Mouse (Mus musculus): ENCODE results near the gene Inhba. TPM values are rescaled to one million over a fixed set of nuclear protein-coding genes. Genes with fewer than 3 reads are reported as not detected.

Inhba gene
- total RNA-seq, 2 experiments from 2014 or later, result 0.92 to 1.7 TPM

DNA sequence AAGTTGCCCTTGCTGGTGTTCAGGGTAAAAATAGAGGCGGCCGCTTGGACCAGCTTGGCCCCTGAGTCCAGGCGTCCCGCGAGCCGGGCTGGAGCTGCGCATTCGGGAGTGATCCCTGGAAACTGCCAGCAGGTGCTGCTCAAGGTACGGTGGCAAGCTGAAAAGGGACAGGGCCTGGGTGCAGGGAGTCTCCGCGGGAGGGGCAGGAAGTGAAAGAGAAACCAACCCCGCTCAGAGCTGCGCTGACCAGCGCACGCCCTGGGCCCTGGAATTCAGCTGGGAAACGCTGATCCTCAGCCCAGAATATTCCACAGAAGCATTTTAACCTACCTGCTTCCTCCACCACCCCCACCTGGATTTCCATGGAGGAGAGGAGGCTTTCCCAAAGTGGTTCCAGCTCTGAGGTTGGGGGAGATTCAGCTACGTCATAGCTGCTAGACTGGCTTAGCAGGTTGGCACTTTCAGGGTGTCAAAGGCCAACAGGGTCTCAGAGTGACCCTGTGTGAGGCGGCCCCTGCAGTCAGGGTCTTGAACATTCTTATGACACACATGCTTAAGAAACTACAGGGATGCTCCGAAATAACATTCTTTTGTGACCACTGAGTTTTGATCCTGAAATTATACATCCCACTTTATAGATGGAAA is 714 bp downstream of the Inhba start:
- Histone ChIP-seq H3K27ac (peak overlapping the region; percentile 76), H3K4me3 (peak overlapping the region; percentile 75)
- DNase-seq, result peak; percentile 75
- TF ChIP-seq CTCF (IDR thresholded peaks at IDR 0.05), result peak; percentile 59
- intact Hi-C loops (cut with DNase I), result loop anchor here (10.0 kb wide), 1 partner anchor 752 kb away; no protein-coding TSS in a partner anchor

DNA sequence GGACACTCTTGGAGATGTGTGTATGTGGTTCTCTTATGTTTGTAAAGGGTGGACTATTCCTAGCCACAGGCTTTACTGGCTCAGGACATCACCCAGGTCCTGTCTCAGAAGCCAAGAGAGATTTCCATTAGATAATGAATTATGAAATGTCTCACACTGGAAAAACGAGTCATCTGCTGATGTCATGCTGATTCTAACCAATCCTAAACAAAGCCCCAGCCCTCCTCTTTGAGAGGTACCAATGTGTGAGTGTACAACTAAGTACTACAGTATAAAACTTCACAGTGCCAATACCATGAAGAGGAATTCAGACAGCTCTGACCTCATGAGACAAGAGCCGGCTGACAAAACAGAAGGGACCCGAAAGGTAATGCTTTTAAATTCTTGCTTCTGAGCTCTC is 2.5 kb downstream of the Inhba start:
- no peak for DNase-seq
- TF ChIP-seq CTCF (IDR thresholded peaks at IDR 0.05), result no peak
- intact Hi-C loops (cut with DNase I), result loop anchor here (10.0 kb wide), 1 partner anchor 751 kb away; no protein-coding TSS in a partner anchor
- no peak overlapping the region for H3K27ac ChIP-seq
- H3K4me3 ChIP-seq, result no peak overlapping the region

DNA sequence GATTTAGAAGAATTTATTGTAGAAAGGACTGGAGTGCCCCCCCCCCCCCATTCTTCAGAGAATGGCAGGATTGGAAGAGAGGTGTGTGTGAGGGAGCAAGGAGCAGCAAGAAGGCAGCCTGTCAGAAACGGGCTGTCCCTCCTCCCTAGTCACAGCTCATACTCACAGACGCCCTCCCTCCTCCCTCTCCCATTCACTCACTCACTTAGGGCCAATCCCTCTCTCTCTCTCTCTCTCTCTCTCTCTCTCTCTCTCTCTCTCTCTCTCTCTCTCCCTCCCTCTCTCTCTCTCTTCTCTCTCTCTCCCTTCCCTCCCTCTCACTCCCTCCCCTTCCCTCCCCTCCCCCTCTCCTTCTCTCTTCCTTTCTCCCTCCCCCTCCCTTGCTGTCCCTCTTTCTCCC is 4.9 kb downstream of the Inhba start:
- Histone ChIP-seq H3K27ac (no peak overlapping the region), H3K4me3 (no peak overlapping the region)
- DNase-seq, result no peak
- no peak for TF ChIP-seq CTCF (IDR thresholded peaks at IDR 0.05)
- intact Hi-C loops (cut with DNase I), result loop anchor here (10.0 kb wide), 1 partner anchor 748 kb away; no protein-coding TSS in a partner anchor

DNA sequence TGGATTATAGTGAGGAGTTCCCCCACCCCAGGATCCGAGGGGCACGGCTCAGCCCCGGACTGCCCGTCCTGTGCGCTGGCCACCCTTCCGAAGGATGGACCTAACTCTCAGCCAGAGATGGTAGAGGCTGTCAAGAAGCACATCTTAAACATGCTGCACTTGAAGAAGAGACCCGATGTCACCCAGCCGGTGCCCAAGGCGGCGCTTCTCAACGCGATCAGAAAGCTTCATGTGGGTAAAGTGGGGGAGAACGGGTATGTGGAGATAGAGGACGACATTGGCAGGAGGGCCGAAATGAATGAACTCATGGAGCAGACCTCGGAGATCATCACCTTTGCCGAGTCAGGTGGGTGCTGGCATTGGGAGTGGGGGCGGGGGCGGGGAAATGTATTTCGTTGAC is 5.7 kb downstream of the Inhba start:
- intact Hi-C loops (cut with DNase I), result loop anchor here (10.0 kb wide), 1 partner anchor 747 kb away; no protein-coding TSS in a partner anchor
- TF ChIP-seq CTCF (IDR thresholded peaks at IDR 0.05), result no peak
- DNase-seq, result no peak
- Histone ChIP-seq H3K4me3 (peak overlapping the region; percentile 65), H3K27ac (peak overlapping the region; percentile 67)

DNA sequence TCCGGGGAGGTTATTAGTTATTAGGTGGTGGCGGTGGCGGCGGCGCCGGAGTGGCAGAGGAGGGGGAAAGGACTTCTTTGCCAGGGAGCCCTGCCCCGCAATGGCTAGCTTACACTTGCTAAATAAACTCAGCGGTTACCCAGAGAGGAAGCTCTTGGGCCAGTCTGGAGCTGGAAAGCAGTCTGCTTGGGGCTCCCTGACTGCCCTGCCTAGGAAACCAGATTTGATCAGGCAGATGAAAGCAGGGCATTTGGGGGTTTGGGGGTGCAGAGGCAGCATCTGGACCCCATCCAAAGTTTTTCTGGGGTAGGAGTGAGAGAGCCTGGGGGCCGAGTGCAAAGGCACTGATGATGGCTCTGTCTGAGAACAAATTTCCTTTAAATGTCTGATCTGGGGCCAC is 6.1 kb downstream of the Inhba start:
- DNase-seq, result no peak
- peak overlapping the region; percentile 67 for H3K27ac ChIP-seq

DNA sequence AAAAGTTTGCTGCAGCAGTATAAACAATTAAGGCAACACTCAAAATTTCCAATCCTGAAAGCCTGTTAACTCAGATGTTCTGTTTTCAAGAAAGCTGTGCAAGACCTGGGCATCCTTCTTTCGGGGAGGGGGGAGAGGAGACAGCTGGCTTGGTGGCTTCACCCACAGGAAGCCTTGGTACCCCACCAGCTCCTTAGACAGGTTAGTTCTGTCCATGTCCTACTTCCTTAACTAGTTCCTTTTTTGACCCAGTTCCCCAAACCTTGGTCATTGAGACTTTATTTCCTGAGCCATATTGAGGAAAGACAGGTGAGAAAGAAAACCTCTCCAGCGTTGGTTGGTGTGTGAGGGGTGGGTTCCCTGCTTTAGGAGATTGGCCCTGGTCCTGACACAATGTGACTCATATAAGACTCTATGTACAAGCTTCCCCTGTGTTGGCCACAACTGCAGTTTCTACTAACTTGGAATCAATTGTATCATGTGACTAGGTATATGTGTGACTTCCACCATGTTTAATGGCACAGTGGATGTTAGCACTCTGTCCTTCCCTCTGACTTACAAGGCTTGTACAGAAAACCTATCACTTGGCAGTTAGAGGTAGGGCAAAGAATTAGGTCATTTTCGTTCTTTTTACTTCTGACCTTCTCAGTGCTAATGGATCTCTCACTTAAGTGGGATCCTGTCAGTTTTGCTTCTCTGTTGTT is 7.3 kb downstream of the Inhba start:
- intact Hi-C loops (cut with DNase I), result loop anchor here (10.0 kb wide), 1 partner anchor 746 kb away; no protein-coding TSS in a partner anchor
- H3K27ac ChIP-seq, result no peak overlapping the region
- DNase-seq, result no peak
- no peak for TF ChIP-seq CTCF (IDR thresholded peaks at IDR 0.05)
- peak overlapping the region; percentile 65 for H3K4me3 ChIP-seq

More for the DNA sequence above, 6.1 kb downstream of the Inhba start:
- TF ChIP-seq CTCF (IDR thresholded peaks at IDR 0.05), result no peak
- H3K4me3 ChIP-seq, result peak overlapping the region; percentile 65
- intact Hi-C loops (cut with DNase I), result loop anchor here (10.0 kb wide), 1 partner anchor 747 kb away; no protein-coding TSS in a partner anchor

DNA sequence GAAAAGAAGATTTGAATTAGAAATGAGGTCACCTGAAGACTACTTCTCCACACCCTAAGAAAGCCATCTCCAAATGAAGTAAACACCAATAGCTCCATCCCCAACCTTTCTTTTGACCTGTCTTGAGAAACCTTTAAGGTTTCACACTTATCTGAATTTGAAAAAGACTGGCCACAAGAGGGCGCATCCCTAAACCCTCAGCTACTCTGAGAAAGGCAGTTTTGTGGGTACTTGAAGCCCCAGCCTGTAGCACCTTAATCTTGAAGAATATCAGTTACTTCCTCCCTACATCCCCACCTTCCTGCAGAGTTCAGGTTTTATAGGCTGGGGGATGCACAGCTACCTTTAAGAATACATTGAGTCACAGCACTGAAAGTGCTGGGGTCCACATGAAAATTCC is 9.0 kb downstream of the Inhba start:
- intact Hi-C loops (cut with DNase I), result no loop called here
- H3K27ac ChIP-seq, result no peak overlapping the region
- peak; percentile 63 for TF ChIP-seq CTCF (IDR thresholded peaks at IDR 0.05)
- DNase-seq, result no peak
- no peak overlapping the region; the same call in 1 of the 2 replicates for H3K4me3 ChIP-seq

DNA sequence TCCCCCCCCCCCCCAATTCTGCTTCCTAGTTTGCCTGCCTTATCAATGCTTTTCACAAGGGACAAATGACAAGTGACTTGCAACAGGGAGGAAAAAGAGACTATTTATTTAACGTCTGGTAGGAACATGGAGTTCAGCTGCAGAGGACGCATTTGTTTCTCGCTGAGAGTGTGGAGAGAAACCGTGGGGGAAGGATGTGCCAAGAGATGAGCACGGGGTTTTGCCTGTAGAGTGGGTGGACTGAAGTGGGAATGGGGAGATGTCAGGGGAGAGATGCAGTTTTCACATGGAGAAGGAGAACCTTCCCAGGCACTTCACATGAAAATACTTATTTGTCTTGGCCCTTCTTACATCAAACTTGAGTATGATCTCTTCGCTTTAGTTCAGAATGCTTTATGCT is 9.5 kb downstream of the Inhba start:
- H3K4me3 ChIP-seq, result no peak overlapping the region
- no peak for TF ChIP-seq CTCF (IDR thresholded peaks at IDR 0.05)
- no peak for DNase-seq
- intact Hi-C loops (cut with DNase I), result no loop called here
- no peak overlapping the region for H3K27ac ChIP-seq

DNA sequence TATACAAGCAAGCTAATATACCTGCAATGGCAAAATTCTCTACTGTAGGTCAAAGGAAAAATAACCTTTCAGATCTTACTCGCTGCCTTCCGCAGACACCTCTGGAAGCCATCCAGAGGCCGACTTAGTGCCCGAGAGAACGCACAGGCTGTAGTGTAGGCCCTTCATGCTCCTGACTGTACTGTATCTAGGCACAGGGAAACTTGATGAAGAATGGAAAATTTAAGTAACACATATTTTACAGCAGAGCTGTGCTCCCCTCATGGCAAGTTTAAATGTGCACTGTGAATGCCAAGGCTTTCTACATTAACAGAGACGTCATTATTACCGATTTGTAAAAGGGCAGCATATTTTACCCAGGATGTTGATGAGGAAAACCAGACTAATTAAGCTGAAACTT is 10.2 kb downstream of the Inhba start:
- H3K4me3 ChIP-seq, result no peak overlapping the region
- no peak overlapping the region for H3K27ac ChIP-seq
- DNase-seq, result no peak
- intact Hi-C loops (cut with DNase I), result no loop called here
- no peak for TF ChIP-seq CTCF (IDR thresholded peaks at IDR 0.05)

DNA sequence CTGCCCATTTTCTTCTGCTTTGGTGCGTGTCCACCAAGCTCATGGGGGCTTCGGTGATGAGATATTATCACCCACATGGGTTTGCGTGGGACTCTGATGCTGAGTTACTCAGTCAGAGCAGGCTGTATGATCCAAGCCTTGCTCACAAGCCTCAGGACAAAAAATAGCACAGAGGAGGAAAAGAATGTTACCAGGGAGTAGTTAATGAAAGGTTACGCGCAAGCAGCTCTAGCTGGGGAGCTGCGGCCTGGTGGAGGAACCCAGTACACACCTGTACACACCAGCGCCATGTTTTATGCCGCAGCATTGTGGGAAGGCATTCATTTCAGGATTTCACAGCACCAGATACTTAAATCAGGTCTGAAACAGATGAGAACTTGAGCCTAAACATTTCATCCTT is 10.9 kb downstream of the Inhba start:
- TF ChIP-seq CTCF (IDR thresholded peaks at IDR 0.05), result no peak
- H3K4me3 ChIP-seq, result no peak overlapping the region
- intact Hi-C loops (cut with DNase I), result no loop called here
- DNase-seq, result no peak
- no peak overlapping the region for H3K27ac ChIP-seq

DNA sequence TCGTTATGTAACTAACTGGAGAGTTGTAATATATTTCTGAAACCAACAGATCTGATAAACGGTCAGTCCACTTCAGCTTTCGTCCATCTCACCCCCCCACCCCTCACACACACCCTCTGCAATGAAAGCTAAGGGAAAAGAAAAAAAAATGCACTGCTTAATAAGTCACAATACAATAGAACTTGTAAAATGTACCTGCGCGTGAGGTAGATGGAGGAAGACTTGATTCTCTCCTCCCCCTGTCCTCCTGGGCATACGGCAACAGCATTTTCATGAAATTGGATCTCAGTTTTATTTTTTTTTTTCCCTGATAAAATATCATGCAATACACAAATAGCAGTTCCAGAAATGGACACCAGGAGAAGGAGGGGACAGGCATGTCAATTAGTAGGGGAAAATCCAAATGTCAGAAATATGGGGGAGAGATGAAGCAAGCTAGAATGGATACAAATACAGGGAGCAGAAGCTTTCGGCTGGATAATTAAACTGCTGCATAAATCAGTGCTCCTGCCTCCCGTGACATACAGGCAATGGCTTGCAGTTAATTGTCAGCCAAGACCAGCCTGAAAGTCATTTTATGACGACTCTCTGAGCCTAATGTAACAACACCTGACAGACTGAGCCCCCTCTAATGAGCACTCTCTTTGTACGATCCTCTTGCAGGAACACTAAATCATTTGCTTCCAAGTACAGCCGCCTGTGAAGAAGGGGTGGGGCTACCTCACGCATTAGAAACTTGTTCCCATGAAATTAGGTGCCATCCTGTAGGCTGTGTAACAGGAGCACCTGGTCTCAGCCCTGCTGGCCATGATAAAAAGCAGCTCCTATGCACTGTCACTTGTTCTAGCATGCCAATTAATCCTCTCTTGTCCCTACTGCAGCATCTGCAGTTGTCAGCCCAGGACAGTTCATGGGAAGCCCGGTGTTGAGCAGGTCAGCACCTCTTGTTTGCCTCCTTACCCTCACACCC is 11.7 kb downstream of the Inhba start:
- intact Hi-C loops (cut with DNase I), result no loop called here
- DNase-seq, result no peak
- Histone ChIP-seq H3K4me3 (no peak overlapping the region), H3K27ac (no peak overlapping the region)
- TF ChIP-seq CTCF (IDR thresholded peaks at IDR 0.05), result no peak

DNA sequence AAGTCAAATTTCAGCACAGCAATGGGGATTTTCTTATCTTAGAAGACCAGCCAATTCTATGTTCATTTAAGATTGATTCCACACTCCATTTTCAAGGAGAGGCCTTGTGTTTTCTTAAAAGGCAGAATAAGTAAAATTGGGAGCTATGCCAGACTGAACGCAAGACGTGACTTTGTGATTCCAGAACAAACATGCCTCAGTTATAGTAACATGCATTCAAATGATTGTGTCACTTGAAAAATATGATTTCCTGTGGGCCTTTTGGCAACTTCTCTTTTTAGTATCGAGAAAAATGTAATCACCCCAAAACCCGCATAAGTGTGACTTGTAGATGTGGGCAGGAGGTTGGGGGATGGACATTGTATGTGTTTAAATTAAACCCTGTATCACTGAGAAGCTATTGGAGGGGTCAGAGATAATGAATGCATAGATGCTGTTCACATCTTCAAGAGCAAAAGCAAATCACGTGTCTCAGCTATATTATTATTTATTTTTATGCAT is 19.0 kb downstream of the Inhba start:
- no peak for TF ChIP-seq CTCF (IDR thresholded peaks at IDR 0.05)
- Histone ChIP-seq H3K4me3 (no peak overlapping the region), H3K27ac (no peak overlapping the region)
- no peak for DNase-seq
- intact Hi-C loops (cut with DNase I), result no loop called here

Data from gastrocnemius, adult 2 months (tissue).